Mouse (Mus musculus) heart, postnatal 0 days (tissue): ENCODE results near the gene Sstr4. TPM values are rescaled to one million over a fixed set of nuclear protein-coding genes. Genes with fewer than 3 reads are reported as not detected.
A peak's percentile ranks its signal among the peaks of the same experiment; 100 is the strongest.

ENCODE experiments used
- ATAC-seq: fragments of 200-750 bp; cut with Nextera tagmentation; 2 replicates; pipeline ENCODE4 v1.8.0; 2017; ENCODE audit warnings: low read depth, moderate number of reproducible peaks, moderate library complexity; ENCODE audit not compliant: insufficient read depth
- DNase-seq: peaks from one replicate; pipeline ENCODE4 v3.0.0-alpha.2; 2016; ENCODE audit warnings: low spot score
- H3K27ac ChIP-seq: fragments of 300-500 bp; sonication (generic); 2 replicates; pipeline ENCODE4 v1.5.1; 2014; ENCODE audit warnings: low read depth, mild to moderate bottlenecking
- H3K27me3 ChIP-seq: fragments of 300-500 bp; sonication (generic); 2 replicates; pipeline ENCODE4 v1.6.1; 2014; ENCODE audit warnings: low read length, mixed read lengths; ENCODE audit not compliant: control insufficient read depth, insufficient read depth
- H3K36me3 ChIP-seq: fragments of 300-500 bp; sonication (generic); replicated peaks from 2 replicates; pipeline ENCODE4 v1.6.1; 2014; ENCODE audit warnings: low read length, mixed read lengths; ENCODE audit not compliant: control insufficient read depth, insufficient read depth
- H3K4me1 ChIP-seq: fragments of 300-500 bp; sonication (generic); 2 replicates; pipeline ENCODE4 v1.6.1; 2014; ENCODE audit warnings: antibody characterized with exemption; ENCODE audit not compliant: control insufficient read depth, insufficient read depth
- H3K4me2 ChIP-seq: fragments of 300-500 bp; sonication (generic); 2 replicates; pipeline ENCODE4 v1.6.1; 2014; ENCODE audit warnings: low read depth, mild to moderate bottlenecking, low read length, moderate library complexity
- H3K4me3 ChIP-seq: fragments of 300-500 bp; sonication (generic); 2 replicates; pipeline ENCODE4 v1.5.1; 2014; ENCODE audit warnings: low read depth, low read length
- H3K9ac ChIP-seq: fragments of 300-500 bp; sonication (generic); replicated peaks from 2 replicates; pipeline ENCODE4 v1.6.1; 2014; ENCODE audit warnings: low read depth, low read length, mixed read lengths
- H3K9me3 ChIP-seq: fragments of 300-500 bp; sonication (generic); replicated peaks from 2 replicates; pipeline ENCODE4 v1.6.1; 2016; ENCODE audit warnings: low read length; ENCODE audit not compliant: control insufficient read depth
- CTCF ChIP-seq: IDR thresholded peaks from 2 replicates; pipeline ENCODE4 v1.5.1; 2016; ENCODE audit warnings: antibody characterized with exemption, control low read depth, low read depth
- EP300 ChIP-seq: IDR thresholded peaks from 2 replicates; pipeline ENCODE4 v1.6.1; 2016; ENCODE audit warnings: antibody characterized with exemption, low read depth
- WGBS: fragments of 180-500 bp; shearing (Covaris S2); extraction: QIAGEN DNeasy Blood & Tissue Kit; methylation state at CpG from one replicate; pipeline ENCODE4 v1.1.7; 2014; 5-methylcytosine and 5-hydroxymethylcytosine counted together
- polyA plus RNA-seq: library from polyadenylated mRNA; unstranded; fragments of >200 nt; fragmentation: Nextera tagmentation; extraction: Ambion mirVana; gene quantifications from 2 replicates; pipeline ENCODE4 v1.2.1, GENCODE M21; 2015
- total RNA-seq: library from RNA; depleted of rRNA; stranded (reverse); fragments of >200 nt; gene quantifications from 2 replicates; pipeline ENCODE4 v1.2.3, GENCODE M21; 2014; ENCODE audit warnings: low replicate concordance

Sstr4 gene
- total and polyA plus RNA-seq, 2 experiments from 2014 or later = 0.14 to 0.31 TPM

DNA sequence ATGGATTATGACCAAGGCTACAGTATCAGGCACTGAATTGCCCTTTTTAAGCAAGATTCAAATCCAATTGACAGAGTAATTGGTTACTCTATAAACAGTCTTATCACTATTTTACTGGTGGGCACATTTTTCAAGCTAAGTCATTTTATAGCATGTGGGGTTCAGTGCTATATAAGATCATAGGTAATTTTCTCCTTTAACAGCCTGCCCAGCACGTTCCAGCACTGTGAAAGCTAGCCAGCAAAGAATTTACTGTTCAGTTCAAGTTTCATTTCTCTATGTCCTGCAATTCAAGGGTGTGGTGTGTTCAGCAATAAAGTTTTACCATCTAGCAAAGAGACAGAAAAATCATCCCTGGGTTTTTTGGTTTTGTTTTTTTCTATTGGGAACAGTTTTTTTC lies 42.5 kb upstream of the Sstr4 start:
- Histone ChIP-seq H3K9ac (no peak overlapping the region), H3K27me3 (no peaks in the 10 kb centered on the region), H3K9me3 (no peaks in the 10 kb centered on the region), H3K4me1 (no peaks in the 10 kb centered on the region), H3K36me3 (no peaks in the 10 kb centered on the region), H3K4me2 (no peak overlapping the region), H3K27ac (no peak overlapping the region), H3K4me3 (no peak overlapping the region)
- DNase-seq (no peak), ATAC-seq (no peak)
- TF ChIP-seq EP300 (no peak), CTCF (no peak)
- 77% methylated on average over 1 of the region's 1 CpGs for WGBS

DNA sequence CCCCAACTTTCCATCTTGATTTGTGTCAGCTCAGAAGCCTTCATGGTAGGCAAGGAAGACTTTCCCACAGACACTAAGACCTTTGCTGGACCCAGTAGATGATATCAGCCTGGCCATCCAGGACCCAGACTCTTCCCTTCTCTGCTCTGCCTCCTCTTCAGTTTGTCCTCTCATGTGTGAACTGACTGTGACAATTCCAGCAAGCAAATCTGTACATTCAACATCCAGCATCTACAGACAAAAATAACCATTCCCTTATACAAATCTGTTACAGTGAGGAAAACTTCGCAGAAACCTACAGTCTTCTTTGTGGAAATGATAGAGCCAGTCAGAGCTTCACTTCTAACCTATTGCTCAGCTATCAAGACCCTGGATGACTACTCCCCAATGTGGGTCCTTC lies 38.0 kb upstream of the Sstr4 start:
- Histone ChIP-seq H3K4me1 (no peaks in the 10 kb centered on the region), H3K4me2 (no peak overlapping the region), H3K4me3 (no peak overlapping the region), H3K9ac (no peak overlapping the region), H3K27ac (no peak overlapping the region), H3K27me3 (no peaks in the 10 kb centered on the region), H3K36me3 (no peaks in the 10 kb centered on the region), H3K9me3 (no peaks in the 10 kb centered on the region)
- WGBS = 61% methylated on average over 1 of the region's 1 CpGs
- TF ChIP-seq EP300 (no peak), CTCF (no peak)
- ATAC-seq = no peak
- no peak for DNase-seq

DNA sequence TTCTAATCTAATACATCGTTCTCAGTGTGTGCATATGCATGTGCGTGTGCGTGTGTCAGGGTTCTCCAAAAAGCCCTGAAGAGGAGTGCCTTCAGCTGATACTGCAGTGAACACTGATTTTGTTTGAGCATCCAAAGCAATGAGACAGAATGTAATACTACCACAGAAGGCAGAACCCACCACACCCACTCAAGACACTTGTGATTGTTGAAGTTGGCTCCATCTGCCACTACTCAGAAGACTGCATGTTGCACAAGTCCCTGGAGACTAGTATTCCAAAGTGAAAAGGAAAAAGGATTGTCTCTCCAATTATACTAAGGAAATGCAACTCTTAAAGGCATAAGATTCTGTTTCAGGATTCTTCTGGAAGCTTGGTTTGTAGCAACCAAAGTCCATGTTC lies 30.6 kb upstream of the Sstr4 start:
- Histone ChIP-seq H3K27ac (peak overlapping the region; percentile 25; the same call in 1 of the 2 replicates), H3K27me3 (no peaks in the 10 kb centered on the region), H3K36me3 (no peaks in the 10 kb centered on the region), H3K4me2 (no peak overlapping the region), H3K4me3 (no peak overlapping the region), H3K9me3 (no peaks in the 10 kb centered on the region), H3K4me1 (no peaks in the 10 kb centered on the region), H3K9ac (no peak overlapping the region)
- DNase-seq = no peak
- no peak for ATAC-seq
- TF ChIP-seq EP300 = no peak
- TF ChIP-seq CTCF = no peak
- whole genome bisulfite sequencing = 81% methylated on average over 3 of the region's 3 CpGs

DNA sequence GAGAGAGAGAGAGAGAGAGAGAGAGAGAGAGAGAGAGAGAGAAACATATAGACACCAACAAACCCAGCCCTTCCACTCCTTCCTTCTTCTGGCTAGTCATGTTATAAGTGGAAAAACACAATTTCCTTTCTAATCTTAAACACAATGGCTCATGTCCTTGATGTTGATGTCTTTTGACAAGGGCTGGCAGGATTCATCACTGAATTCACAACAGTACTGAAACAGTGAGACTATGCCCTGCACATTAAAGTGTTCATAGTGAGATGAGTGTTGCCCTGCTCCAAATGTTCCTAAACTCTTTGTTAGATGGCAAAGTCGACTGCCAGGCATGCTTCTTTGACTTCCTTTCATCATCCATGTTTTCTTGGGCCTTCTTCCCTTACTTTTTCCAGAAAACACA lies 29.9 kb upstream of the Sstr4 start:
- TF ChIP-seq CTCF (no peak), EP300 (no peak)

DNA sequence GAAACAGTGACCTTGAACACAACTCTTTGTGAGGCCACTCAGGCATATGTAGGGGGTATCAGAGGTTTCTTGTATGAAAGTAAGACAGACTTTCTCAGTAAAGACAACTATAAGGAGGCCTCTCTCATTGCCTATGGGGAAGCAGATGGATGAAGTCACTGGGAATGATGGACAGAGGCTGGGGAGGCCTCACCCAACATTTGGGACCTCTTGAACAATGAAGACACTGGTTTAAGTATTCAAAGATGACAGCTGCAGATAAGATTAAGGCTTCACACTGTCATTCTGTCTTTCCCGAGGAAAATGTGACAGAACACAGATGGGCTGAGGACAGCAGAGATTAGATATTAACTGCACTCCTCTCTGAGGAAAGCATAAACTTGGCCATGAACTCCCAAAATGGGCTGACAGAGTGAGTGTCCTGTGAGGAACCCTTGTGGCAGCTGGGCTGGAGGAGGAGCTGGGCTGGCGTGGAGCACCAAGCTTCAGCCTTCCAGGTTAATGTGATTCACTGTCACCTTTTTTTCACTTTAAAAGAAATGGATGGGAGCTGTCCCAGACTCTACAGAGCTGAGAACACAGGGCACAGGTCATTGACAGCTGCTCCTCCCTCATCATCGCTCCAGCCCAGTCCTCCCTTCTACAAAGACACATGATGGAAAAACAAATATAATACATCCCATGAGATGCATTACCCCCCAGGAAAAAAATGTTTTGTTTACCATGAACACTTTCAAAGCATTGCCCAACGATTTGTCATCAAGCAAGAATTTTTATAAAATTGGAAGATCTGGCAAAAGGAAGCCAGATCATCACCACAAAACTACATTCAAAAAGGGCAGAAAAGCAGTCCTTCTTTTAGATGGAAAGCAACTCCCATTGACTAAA lies 23.2 kb upstream of the Sstr4 start:
- DNase-seq = no peak
- no peak overlapping the region for H3K4me2 ChIP-seq
- peaks cover 1% of the 10 kb centered on the region; the same call in 1 of the 2 replicates for H3K27me3 ChIP-seq
- ATAC-seq = 0 out of 2 replicates have a peak, but pooled peaks have one; percentile 33
- TF ChIP-seq CTCF = no peak
- no peak for TF ChIP-seq EP300
- WGBS = 40% methylated on average over 4 of the region's 4 CpGs
- no peaks in the 10 kb centered on the region for H3K9me3 ChIP-seq
- no peak overlapping the region for H3K4me3 ChIP-seq
- no peak overlapping the region for H3K9ac ChIP-seq
- H3K27ac ChIP-seq = no peak overlapping the region
- no peaks in the 10 kb centered on the region for H3K36me3 ChIP-seq
- no peaks in the 10 kb centered on the region for H3K4me1 ChIP-seq

More for the DNA sequence above, 29.9 kb upstream of the Sstr4 start:
- DNase-seq (no peak), ATAC-seq (no peak; the same call in 1 of the 2 replicates)
- no peaks in the 10 kb centered on the region for H3K27me3 ChIP-seq
- H3K36me3 ChIP-seq = no peaks in the 10 kb centered on the region
- H3K4me1 ChIP-seq = no peaks in the 10 kb centered on the region
- H3K9me3 ChIP-seq = no peaks in the 10 kb centered on the region
- H3K4me3 ChIP-seq = no peak overlapping the region
- H3K27ac ChIP-seq = peak overlapping the region; percentile 43; the same call in 1 of the 2 replicates
- WGBS = 30% methylated on average over 1 of the region's 1 CpGs
- no peak overlapping the region for H3K4me2 ChIP-seq
- no peak overlapping the region for H3K9ac ChIP-seq
